Mouse (Mus musculus) lung, postnatal 4 days (tissue): ENCODE results near the gene Rnft2.
A peak's percentile ranks its signal among the peaks of the same experiment; 100 is the strongest.

Experiments used
- DNase-seq, 2 experiments: peaks; one replicate each; pipeline ENCODE4 v3.0.0; 2021

Gene Rnft2

GRCm38 (mm10) chr5:118171665-118172064, 73.3 kb downstream of the Rnft2 start:
- DNase-seq: no peak

- peak in 1 of 2 experiments; percentile 27 for DNase-seq
Measured at GRCm38 (mm10) chr5:118170888-118171529, 73.9 kb downstream of the Rnft2 start.

GRCm38 (mm10) chr5:118169222-118170221, 75.4 kb downstream of the Rnft2 start:
- no peak for DNase-seq

GRCm38 (mm10) chr5:118167561-118167995, 77.3 kb downstream of the Rnft2 start:
- no peak for DNase-seq

GRCm38 (mm10) chr5:118165462-118165861, 79.5 kb downstream of the Rnft2 start:
- DNase-seq: no peak

GRCm38 (mm10) chr5:118164581-118164980, 80.3 kb downstream of the Rnft2 start, which contains the start of gene Hrk:
Gene Hrk, plus strand, starts transcription at chr5:118164648.
- DNase-seq: no peak

GRCm38 (mm10) chr5:118160691-118161090, 84.2 kb downstream of the Rnft2 start:
- DNase-seq: no peak

GRCm38 (mm10) chr5:118156976-118157375, 87.9 kb downstream of the Rnft2 start:
- DNase-seq: peak; percentile 41 to 53

- DNase-seq: no peak
Measured at GRCm38 (mm10) chr5:118155565-118155947, 89.4 kb downstream of the Rnft2 start.

GRCm38 (mm10) chr5:118154839-118155564, 89.9 kb downstream of the Rnft2 start, which contains the start of gene Fbxw8:
Gene Fbxw8, minus strand, starts transcription at chr5:118155464.
- DNase-seq: peak; percentile 93

- no peak for DNase-seq
Measured at GRCm38 (mm10) chr5:118149711-118150110, 95.2 kb downstream of the Rnft2 start.

- DNase-seq: no peak
Measured at GRCm38 (mm10) chr5:118147264-118147663, 97.7 kb downstream of the Rnft2 start.

- no peak for DNase-seq
Measured at GRCm38 (mm10) chr5:118145999-118146679, 98.8 kb downstream of the Rnft2 start.

- DNase-seq: no peak
Measured at GRCm38 (mm10) chr5:118145458-118145857, 99.5 kb downstream of the Rnft2 start.

GRCm38 (mm10) chr5:118144770-118145169, 100.1 kb downstream of the Rnft2 start:
- DNase-seq: no peak

- DNase-seq: no peak
Measured at GRCm38 (mm10) chr5:118144327-118144726, 100.6 kb downstream of the Rnft2 start.

- no peak for DNase-seq
Measured at GRCm38 (mm10) chr5:118143211-118144026, 101.5 kb downstream of the Rnft2 start.

GRCm38 (mm10) chr5:118142471-118142870, 102.4 kb downstream of the Rnft2 start:
- no peak for DNase-seq
